Mouse (Mus musculus) frontal cortex, postnatal 25 days (tissue): Measurements from ENCODE around the gene Samhd1.
A peak's percentile ranks its signal among the peaks of the same experiment; 100 is the strongest.

ENCODE experiments used
- DNase-seq, 2 experiments: peaks; one replicate each; pipeline ENCODE4 v3.0.0; 2022; ENCODE audit warnings: low spot score in 2 of 2

Gene Samhd1

DNA sequence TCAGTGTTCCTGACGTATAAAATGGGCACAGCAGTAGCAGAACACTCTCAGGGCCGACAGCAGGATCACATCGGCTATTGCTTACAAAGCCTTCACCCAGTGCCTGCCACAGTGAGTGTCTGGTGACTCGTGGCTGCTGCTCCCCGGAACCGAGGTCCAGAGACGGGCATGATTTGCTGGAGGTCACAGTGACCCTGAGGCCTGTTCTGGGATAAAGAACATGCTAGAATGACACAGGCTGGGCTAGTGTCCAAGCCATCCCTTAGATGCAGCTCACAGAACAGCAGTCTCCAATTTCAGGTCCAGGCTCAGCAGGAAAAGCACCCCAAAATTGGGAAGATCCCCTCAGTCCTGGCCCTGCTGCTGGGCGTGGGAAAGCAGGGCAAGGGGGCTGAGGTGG, 80.8 kb downstream of the Samhd1 start:
- no peak for DNase-seq

DNA sequence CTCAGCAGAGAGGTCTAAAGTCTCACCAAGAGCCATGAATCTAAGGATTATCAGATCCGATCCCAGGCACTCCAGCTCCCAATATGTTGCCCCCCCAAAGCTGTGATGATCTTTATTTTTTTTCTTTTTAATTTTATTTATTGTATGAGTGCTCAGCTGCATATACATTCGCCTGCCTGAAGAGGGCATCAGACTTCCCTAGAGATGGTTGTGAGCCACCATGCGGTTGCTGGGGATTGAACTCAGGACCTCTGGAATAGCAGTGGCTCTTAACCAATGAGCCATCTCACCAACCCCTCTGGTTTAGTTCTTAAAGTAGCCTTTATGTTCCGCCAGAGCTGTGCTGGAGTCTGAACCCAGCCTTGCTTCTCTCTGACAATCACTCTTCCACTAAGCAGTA, 81.3 kb downstream of the Samhd1 start:
- DNase-seq = no peak

GRCm38 (mm10) chr2:157053124-157053523, 81.9 kb downstream of the Samhd1 start:
- DNase-seq = no peak

GRCm38 (mm10) chr2:157052448-157052847, 82.6 kb downstream of the Samhd1 start:
- DNase-seq = no peak

- no peak for DNase-seq
Measured at GRCm38 (mm10) chr2:157049831-157050243, 85.2 kb downstream of the Samhd1 start.

GRCm38 (mm10) chr2:157048395-157049181, 86.5 kb downstream of the Samhd1 start:
- peak in 1 of 2 experiments; percentile 58 for DNase-seq
